Mouse (Mus musculus) naive thymus-derived CD4-positive, alpha-beta T cell, adult 2 months (primary cell): ENCODE data around the gene Ccdc57.
"Not testable (repeated sequence)": the region's sequence is repeated elsewhere in the genome, so short reads cannot be mapped to it uniquely, and the experiment has no call there.

Source experiments
- DNase-seq: peaks from one replicate; pipeline ENCODE4 v3.0.0-alpha.2; 2011; ENCODE audit warnings: low read depth

Gene Ccdc57

GRCm38 (mm10) chr11:120821076-120821922 is 111.4 kb downstream of the Ccdc57 start:
- no peak for DNase-seq

DNA sequence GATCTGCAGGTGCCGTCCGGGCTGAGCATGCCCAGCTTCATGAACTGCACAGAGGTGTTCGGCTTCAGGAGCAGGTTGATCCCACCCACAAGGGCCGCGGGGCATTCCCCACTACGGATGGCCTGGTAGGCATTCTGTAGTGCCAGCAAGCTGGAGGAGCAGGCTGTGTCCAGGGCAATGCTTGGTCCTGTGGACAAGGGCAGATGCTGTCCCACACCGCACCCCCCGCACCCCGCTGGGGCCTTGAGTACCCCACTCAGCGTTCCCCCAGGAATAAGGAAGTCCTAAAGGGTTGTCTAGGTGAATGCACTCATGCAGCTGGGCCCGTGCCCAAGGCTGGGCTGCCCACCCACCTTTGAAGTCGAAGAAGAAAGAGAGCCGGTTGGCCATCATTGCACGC is 112.1 kb downstream of the Ccdc57 start:
- DNase-seq, result no peak

GRCm38 (mm10) chr11:120819556-120819955 is 113.1 kb downstream of the Ccdc57 start:
- no peak for DNase-seq

- DNase-seq, result no peak
Observed at GRCm38 (mm10) chr11:120818251-120818650, 114.4 kb downstream of the Ccdc57 start.

- no peak for DNase-seq
Observed at GRCm38 (mm10) chr11:120817358-120817757, 115.3 kb downstream of the Ccdc57 start.

- no peak for DNase-seq
Observed at GRCm38 (mm10) chr11:120812068-120812467, 120.6 kb downstream of the Ccdc57 start.

DNA sequence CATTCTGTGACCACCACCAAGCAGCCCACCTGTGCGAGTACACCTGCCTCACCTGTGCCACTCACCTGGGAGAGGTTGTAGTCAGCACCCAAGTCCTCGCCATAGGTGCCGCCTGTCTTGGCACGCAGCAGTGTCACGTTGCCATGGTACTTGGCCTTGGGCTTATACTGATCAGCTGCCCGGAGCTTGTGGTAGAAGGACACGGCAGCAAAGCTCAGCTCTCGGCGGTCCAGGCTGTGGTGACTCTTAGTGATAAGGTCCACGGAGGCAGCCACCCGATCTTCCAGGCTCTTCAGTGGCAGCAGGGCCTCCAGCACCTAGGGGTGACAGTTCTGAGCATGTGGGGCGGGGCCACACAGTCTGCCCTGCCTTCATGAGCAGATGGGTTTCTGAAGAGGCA is 124.7 kb downstream of the Ccdc57 start:
- no peak for DNase-seq

GRCm38 (mm10) chr11:120805375-120806298 is 127.0 kb downstream of the Ccdc57 start:
- no peak for DNase-seq

- no peak for DNase-seq
Observed at GRCm38 (mm10) chr11:120804769-120805168, 127.9 kb downstream of the Ccdc57 start.

- DNase-seq, result no peak
Observed at GRCm38 (mm10) chr11:120804274-120804673, 128.4 kb downstream of the Ccdc57 start.

DNA sequence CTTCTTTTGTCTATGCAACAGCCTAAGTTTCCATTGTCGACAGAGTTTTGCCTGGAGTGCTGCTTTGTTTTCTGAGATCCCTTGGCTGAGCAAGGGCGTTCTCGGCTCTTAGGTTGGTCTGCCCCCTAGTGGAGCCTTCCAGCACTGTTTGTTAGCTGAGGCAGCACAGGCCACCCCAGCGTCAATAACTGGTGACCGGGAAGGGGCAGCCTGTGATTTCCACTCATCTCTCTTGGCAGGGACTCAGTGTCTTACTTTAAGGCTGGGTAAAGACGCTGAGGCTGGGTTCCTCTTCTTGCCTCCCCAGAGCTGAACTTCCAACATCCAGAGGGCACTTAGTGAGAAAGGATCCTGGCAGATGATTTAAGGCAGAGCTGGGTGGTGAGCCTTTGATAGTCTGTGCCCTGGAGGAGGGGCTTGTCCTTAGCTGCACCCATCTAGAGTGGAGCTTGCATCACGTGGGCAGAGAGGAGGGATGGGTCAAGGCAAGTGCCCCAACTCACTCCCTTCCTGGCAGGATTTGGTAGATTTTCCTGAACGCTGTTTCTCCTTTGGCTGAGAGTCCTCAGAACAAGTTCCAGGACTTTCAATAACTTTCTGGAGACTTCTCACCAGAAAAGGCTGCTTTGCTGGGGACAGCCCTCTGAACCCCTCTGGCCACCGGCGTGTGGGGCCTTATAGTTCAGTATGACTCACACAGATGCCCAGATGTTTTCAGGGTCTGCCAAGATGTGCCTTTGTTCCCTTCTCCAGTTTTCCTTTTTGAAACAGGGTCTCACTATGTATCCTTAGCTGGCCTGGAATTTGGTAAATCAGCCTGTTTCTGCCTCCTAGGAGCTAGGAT is 132.4 kb downstream of the Ccdc57 start:
- DNase-seq, result peak; percentile 90

GRCm38 (mm10) chr11:120799316-120799890 is 133.3 kb downstream of the Ccdc57 start:
- no peak for DNase-seq

DNA sequence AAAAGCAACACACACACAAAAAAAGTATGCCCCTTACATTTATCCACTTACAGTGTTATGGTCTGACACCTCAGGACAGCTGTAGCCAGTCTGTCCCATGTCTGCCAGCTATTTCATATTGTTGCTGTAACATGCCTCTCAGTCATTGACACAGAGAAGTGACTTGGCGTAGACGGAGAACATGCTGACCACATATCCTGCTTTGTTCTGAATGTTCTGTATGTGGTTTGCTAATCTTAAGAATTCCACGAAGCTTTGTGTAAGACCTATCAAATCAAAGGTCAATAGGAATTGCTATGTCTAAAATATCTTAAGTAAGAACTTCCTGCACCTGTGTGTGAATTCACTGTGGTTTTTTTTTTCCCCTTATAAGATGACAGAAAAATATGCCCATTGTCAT is 134.4 kb downstream of the Ccdc57 start:
- DNase-seq, result no peak

GRCm38 (mm10) chr11:120796614-120796946 is 136.1 kb downstream of the Ccdc57 start:
- DNase-seq, result no peak

DNA sequence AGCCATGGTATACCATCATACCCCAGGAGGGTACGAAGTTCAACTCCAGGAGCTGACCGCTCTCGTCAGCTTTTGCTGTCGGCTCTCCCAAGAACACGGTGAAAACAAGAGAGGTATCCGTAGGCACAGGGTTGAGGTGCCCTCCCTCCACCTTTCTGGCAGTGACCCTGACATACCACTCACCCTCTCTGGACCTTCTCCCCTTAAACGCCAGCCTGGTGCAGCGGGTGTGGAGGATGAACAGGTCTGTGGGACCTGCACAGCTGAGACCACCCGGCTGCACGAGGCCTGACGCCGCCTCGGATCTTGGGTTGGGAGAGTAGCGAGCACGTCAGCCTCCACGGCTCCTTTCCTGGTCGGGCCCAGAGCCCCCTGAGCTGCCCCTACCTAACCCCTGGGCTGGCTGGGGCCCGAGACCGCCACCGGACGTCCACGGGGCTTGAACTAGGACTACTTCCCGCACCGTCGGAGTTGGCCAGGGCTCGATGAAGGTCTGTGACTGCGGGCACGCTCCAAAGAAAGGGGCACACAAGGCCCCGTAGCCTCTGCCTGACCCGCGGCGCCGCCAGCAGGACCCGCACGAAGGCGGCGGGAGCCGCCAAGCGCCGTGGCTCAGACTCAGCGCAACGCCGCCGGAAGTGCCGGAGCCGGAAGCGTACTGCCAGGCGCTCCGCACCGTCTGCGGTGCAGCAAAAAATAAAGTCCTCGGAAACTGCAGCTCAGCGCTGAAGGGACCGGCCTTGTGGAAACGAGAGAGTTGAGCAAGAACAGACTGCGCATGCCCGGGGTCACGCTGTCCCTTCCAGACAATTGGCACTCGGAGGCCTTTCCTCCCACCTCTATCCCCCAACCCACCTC is 136.7 kb downstream of the Ccdc57 start, which contains the start of gene Dus1l:
Gene Dus1l (minus strand): TSS at position 648 of the 858 bp plus-strand sequence.
- peak; percentile 98 for DNase-seq

GRCm38 (mm10) chr11:120792652-120793051 is 140.0 kb downstream of the Ccdc57 start:
- DNase-seq, result no peak

DNA sequence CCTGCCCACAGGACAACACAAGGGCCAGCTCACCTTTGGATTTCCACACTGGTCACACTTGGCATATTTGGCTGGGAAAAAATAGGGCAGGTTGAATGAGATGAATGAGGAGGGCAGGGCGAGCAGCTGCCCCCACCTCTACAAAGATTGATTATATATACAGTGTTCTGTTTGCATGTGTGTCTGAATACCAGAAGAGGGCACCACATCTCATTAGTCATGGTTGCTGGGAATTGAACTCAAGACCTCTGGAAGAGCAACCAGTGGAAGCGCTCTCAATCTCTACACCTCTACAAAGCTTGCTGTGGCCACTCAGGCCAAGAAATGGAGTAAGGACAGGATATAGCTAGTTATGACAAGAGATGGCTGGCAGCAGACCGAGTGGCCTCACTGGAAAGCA is 142.9 kb downstream of the Ccdc57 start:
- DNase-seq, result no peak

GRCm38 (mm10) chr11:120789355-120789754 is 143.3 kb downstream of the Ccdc57 start:
- DNase-seq, result no peak

GRCm38 (mm10) chr11:120788460-120788859 is 144.2 kb downstream of the Ccdc57 start:
- not testable (repeated sequence) for DNase-seq

DNA sequence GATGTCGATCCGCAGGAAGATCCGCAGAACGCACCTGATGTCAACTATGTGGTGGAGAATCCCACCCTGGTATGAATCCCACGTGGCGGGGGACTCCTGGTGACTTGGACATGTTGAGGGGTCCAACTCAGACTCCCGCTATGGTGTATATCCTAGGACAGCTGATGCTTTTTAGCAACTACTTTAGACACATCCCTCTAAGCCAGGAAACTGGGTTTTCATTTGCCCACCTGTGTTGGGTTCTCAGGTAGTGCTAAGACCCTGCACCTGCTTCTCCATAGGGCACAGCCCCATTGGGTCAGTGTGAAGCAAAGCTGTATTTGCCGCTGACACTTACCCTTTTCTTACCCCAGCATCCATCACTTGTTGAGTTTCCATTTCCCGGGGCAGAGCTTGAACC is 147.5 kb downstream of the Ccdc57 start:
- DNase-seq, result no peak
